Mouse (Mus musculus): ENCODE measurements around the gene Drg1. TPM values are rescaled to one million over a fixed set of nuclear protein-coding genes. Genes with fewer than 3 reads are reported as not detected.
"Not testable (repeated sequence)": the region's sequence is repeated elsewhere in the genome, so short reads cannot be mapped to it uniquely, and the experiment has no call there.

The Drg1 gene
- total RNA-seq, 2 experiments from 2014 or later: 86.9 to 88.6 TPM

- intact Hi-C loops (cut with DNase I): not testable (repeated sequence)
- peak; percentile 66 to 76 for DNase-seq (ENCODE audit: extremely low spot score in 1 of 2, low spot score in 2 of 2)
Observed at GRCm38 (mm10) chr11:3153666-3154397, 112.4 kb downstream of the Drg1 start.

DNA sequence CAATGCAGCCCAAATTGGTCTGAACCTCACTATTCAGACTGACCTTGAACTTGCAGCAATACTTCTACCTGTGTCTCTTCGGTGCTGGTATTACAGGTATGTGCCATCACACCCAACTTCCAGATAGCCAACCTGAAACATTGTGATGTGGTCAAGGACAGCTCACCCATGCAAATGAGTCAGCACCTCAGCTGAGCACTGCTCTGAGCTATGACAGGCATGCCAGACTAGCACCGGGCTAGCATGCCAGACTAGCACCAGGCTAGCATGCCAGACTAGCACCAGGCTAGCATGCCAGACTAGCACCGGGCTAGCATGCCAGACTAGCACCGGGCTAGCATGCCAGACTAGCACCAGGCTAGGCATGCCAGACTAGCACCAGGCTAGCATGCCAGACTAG is 114.9 kb downstream of the Drg1 start:
- intact Hi-C loops (cut with DNase I): not testable (repeated sequence)

GRCm38 (mm10) chr11:3150677-3151003 is 115.6 kb downstream of the Drg1 start:
- intact Hi-C loops (cut with DNase I): not testable (repeated sequence)

More for the DNA sequence above, 114.9 kb downstream of the Drg1 start:
- DNase-seq (ENCODE audit: extremely low spot score in 1 of 2, low spot score in 2 of 2): peak in 1 of 2 experiments; percentile 63

DNA sequence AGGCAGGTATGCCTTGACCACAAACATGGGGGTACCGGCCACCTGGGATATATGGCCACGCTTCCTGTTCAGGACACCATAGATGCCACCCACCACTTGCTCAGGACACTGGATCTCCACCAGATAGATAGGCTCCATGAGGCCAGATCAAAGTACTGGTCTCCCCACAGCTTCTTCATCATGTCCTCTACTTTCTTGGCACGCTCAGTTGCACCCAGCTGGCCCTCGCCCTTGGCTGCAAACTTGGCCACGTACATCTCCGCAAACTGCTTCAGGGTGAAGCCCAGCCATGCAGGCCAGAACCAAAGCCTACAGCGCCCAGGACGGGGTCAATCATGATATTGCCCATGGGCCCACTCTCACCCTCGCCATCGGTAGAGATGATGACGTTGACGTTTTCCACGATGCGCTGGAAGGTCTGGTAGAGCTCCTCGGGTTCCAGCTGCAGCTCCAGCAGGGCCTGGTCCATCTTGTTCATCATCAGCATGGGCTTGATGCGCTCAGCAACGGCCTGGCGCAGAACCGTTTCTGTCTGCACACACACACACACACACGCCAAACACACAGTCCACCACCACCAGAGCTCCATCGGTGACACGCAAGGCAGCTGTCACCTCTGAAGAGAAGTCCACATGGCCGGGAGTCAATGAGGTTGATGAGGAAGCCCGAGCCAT is 116.1 kb downstream of the Drg1 start:
- DNase-seq (ENCODE audit: extremely low spot score in 1 of 2, low spot score in 2 of 2): peak in 1 of 2 experiments; percentile 86

More at GRCm38 (mm10) chr11:3150677-3151003, 115.6 kb downstream of the Drg1 start:
- DNase-seq (ENCODE audit: extremely low spot score in 1 of 2, low spot score in 2 of 2): not testable (repeated sequence)

GRCm38 (mm10) chr11:3149471-3149870 is 116.7 kb downstream of the Drg1 start:
- intact Hi-C loops (cut with DNase I): not testable (repeated sequence)

More for the DNA sequence above, 116.1 kb downstream of the Drg1 start:
- intact Hi-C loops (cut with DNase I): not testable (repeated sequence)

DNA sequence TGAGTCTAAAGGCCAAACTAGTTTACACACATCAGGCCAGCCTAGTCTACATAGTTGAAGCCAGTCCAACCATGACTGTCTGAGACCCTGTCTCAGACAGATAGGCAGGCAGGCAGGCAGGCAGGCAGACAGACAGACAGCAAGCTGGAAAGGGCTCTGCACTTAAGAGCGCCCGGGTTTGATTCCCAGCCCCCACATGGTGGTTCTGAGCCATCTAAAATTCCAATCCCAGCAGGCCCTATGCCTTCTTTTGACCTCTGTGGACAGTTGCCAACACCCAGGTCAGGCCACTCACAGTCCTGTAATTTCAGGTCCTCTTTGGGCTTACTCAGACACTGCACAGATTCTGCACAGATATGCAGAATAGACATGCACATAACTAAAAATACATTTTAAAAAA is 119.4 kb downstream of the Drg1 start:
- DNase-seq (ENCODE audit: extremely low spot score in 1 of 2, low spot score in 2 of 2); intact Hi-C loops (cut with DNase I): not testable (repeated sequence)

More at GRCm38 (mm10) chr11:3149471-3149870, 116.7 kb downstream of the Drg1 start:
- not testable (repeated sequence) for DNase-seq (ENCODE audit: extremely low spot score in 1 of 2, low spot score in 2 of 2)

- intact Hi-C loops (cut with DNase I); DNase-seq (ENCODE audit: extremely low spot score in 1 of 2, low spot score in 2 of 2): not testable (repeated sequence)
Observed at GRCm38 (mm10) chr11:3145359-3146165, 120.7 kb downstream of the Drg1 start.

DNA sequence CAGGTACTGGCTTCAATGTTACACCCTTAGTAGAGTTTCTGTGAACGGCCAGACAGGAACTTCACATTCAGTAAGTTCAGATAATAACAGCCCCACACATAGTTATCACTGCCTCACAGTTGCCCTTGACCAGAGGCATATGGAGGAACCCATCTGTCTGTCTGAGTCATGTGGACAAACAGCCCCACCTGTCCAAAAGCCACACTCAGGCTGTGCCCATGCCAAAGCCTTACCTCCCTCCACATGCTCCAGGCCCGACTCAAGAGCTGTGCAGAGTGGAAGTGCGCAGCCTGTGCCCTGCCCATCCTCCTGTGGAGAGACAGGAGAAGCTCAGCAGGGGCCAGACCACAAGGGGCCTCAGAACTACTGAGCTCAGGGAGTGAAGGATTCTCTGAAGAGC is 122.2 kb downstream of the Drg1 start:
- DNase-seq (ENCODE audit: extremely low spot score in 1 of 2, low spot score in 2 of 2); intact Hi-C loops (cut with DNase I): not testable (repeated sequence)

GRCm38 (mm10) chr11:3142413-3142812 is 123.8 kb downstream of the Drg1 start:
- intact Hi-C loops (cut with DNase I): not testable (repeated sequence)
- peak; percentile 83 to 92 for DNase-seq (ENCODE audit: extremely low spot score in 1 of 2, low spot score in 2 of 2)

DNA sequence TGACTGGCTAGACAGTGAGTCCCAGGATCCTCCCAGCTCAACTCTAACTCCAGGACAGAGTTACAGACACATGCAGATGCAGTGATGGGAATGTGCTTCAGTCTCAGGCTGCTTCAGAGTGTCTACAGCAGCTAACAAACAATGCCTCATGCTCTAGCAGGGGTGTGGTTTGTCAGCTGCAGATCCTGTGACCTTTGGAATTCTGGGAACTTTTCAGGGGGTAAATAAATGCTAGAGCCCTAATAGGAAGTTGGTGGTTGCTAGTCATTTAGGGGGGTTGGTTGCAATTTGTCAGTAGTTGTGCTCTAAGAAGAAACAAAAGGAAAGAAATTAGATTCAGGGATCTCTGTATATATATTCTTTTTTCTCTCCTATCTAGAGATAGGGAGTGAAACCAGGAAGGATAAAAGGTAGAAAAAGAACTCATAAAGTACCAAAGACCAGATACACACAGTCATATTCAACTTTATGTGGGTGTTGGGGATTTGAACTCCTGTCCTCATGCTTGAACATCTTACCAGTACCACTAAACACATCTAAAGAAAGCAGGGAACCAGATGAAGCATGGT is 125.2 kb downstream of the Drg1 start:
- intact Hi-C loops (cut with DNase I); DNase-seq (ENCODE audit: extremely low spot score in 1 of 2, low spot score in 2 of 2): not testable (repeated sequence)

GRCm38 (mm10) chr11:3138323-3138722 is 127.9 kb downstream of the Drg1 start:
- peak in 1 of 2 experiments; percentile 60 for DNase-seq (ENCODE audit: extremely low spot score in 1 of 2, low spot score in 2 of 2)
- intact Hi-C loops (cut with DNase I): not testable (repeated sequence)

Other genes starting within 250 kb of the Drg1 start
- 10 to 100 TPM; 51.9 to 73.2 TPM for gene Sfi1, start 73.0 kb downstream of the Drg1 start, total RNA-seq (2021)
- 10 to 100 TPM; 60.6 to 62.1 TPM for gene Eif4enif1, start 64.0 kb downstream of the Drg1 start, total RNA-seq (2021)
- gene Patz1, start 22.5 kb upstream of the Drg1 start, total RNA-seq (2021): 10 to 100 TPM; 43.3 to 46.5 TPM
- 10 to 100 TPM; 20.5 to 24.0 TPM for gene Pik3ip1, start 64.0 kb upstream of the Drg1 start, total RNA-seq (2021)
- 100 to 1,000 TPM; 123 to 126 TPM for gene Limk2, start 142.8 kb upstream of the Drg1 start, total RNA-seq (2021)
- gene Rnf185, start 185.9 kb upstream of the Drg1 start, total RNA-seq (2021): 10 to 100 TPM; 22.2 TPM
- 10 to 100 TPM in 1 of 2 experiments, 1 to 10 TPM in 1; 6.9 to 19.4 TPM for gene Pla2g3, start 221.9 kb upstream of the Drg1 start, total RNA-seq (2021)
- gene Inpp5j, start 238.4 kb upstream of the Drg1 start, total RNA-seq (2021): 10 to 100 TPM; 34.7 to 40.4 TPM
- gene Selenom, start 248.3 kb upstream of the Drg1 start, total RNA-seq (2021): 100 to 1,000 TPM; 198 TPM